Mouse (Mus musculus) liver, embryonic 12.5 days (tissue): ENCODE measurements around the gene Prps1. TPM values are rescaled to one million over a fixed set of nuclear protein-coding genes. Genes with fewer than 3 reads are reported as not detected.
"Not testable (repeated sequence)": the region's sequence is repeated elsewhere in the genome, so short reads cannot be mapped to it uniquely, and the experiment has no call there.

ENCODE experiments used
- ATAC-seq: fragments of 200-750 bp; cut with Nextera tagmentation; 2 replicates; pipeline ENCODE4 v1.8.0; 2017; ENCODE audit warnings: moderate number of reproducible peaks, mild to moderate bottlenecking, moderate library complexity
- H3K27ac ChIP-seq: fragments of 300-500 bp; sonication (generic); 2 replicates; pipeline ENCODE4 v1.5.1; 2016; ENCODE audit warnings: mild to moderate bottlenecking
- H3K27me3 ChIP-seq: fragments of 300-500 bp; sonication (generic); replicated peaks from 2 replicates; pipeline ENCODE4 v1.6.1; 2016; ENCODE audit warnings: mild to moderate bottlenecking, moderate library complexity
- H3K36me3 ChIP-seq: fragments of 300-500 bp; sonication (generic); 2 replicates; pipeline ENCODE4 v1.6.1; 2016; ENCODE audit warnings: mild to moderate bottlenecking, moderate library complexity
- H3K4me1 ChIP-seq: fragments of 300-500 bp; sonication (generic); 2 replicates; pipeline ENCODE4 v1.6.1; 2016
- H3K4me2 ChIP-seq: fragments of 300-500 bp; sonication (generic); 2 replicates; pipeline ENCODE4 v1.6.1; 2016; ENCODE audit warnings: mild to moderate bottlenecking, moderate library complexity
- H3K4me3 ChIP-seq: fragments of 300-500 bp; sonication (generic); 2 replicates; pipeline ENCODE4 v1.5.1; 2016; ENCODE audit warnings: mild to moderate bottlenecking, moderate library complexity
- H3K9ac ChIP-seq: fragments of 300-500 bp; sonication (generic); 2 replicates; pipeline ENCODE4 v1.6.1; 2016; ENCODE audit warnings: mild to moderate bottlenecking, moderate library complexity
- H3K9me3 ChIP-seq: fragments of 300-500 bp; sonication (generic); replicated peaks from 2 replicates; pipeline ENCODE4 v1.6.1; 2016; ENCODE audit warnings: mild to moderate bottlenecking, moderate library complexity
- WGBS: fragments of 180-500 bp; shearing (Covaris S2); methylation state at CpG from one replicate; pipeline ENCODE4 v1.1.7; 2016; ENCODE audit not compliant: insufficient replicate concordance; 5-methylcytosine and 5-hydroxymethylcytosine counted together
- polyA plus RNA-seq: library from polyadenylated mRNA; unstranded; fragments of >200 nt; fragmentation: Nextera tagmentation; extraction: Ambion mirVana; gene quantifications from 2 replicates; pipeline ENCODE4 v1.2.1, GENCODE M21; 2016

Gene Prps1
- polyA plus RNA-seq, 1 experiment from 2014 or later, result 61.0 TPM

GRCm38 (mm10) chrX:140501401-140502301, 45.2 kb downstream of the Prps1 start:
- H3K9ac ChIP-seq, result no peak overlapping the region
- H3K4me3 ChIP-seq, result no peak overlapping the region
- H3K27me3 ChIP-seq, result no peaks in the 10 kb centered on the region
- WGBS, result 39% methylated on average over 9 of the region's 9 CpGs
- H3K36me3 ChIP-seq, result no peaks in the 10 kb centered on the region
- no peaks in the 10 kb centered on the region for H3K9me3 ChIP-seq
- no peak overlapping the region for H3K27ac ChIP-seq
- H3K4me2 ChIP-seq, result peak overlapping the region; percentile 27; the same call in 1 of the 2 replicates
- ATAC-seq, result no peak
- H3K4me1 ChIP-seq, result peaks cover 38% of the 10 kb centered on the region

- 8% methylated on average over 7 of the region's 7 CpGs for WGBS
- Histone ChIP-seq H3K4me1 (peaks cover 39% of the 10 kb centered on the region), H3K9me3 (no peaks in the 10 kb centered on the region), H3K9ac (no peak overlapping the region), H3K4me2 (peak overlapping the region; percentile 14; the same call in 1 of the 2 replicates), H3K27ac (no peak overlapping the region), H3K27me3 (no peaks in the 10 kb centered on the region), H3K4me3 (no peak overlapping the region), H3K36me3 (no peaks in the 10 kb centered on the region)
- peak; percentile 59 for ATAC-seq
Observed at GRCm38 (mm10) chrX:140503905-140504304, 47.5 kb downstream of the Prps1 start.

- Histone ChIP-seq H3K4me2 (peak overlapping the region; percentile 50), H3K9me3 (no peaks in the 10 kb centered on the region), H3K36me3 (no peaks in the 10 kb centered on the region), H3K4me1 (peaks cover 39% of the 10 kb centered on the region), H3K9ac (peak overlapping the region; percentile 44), H3K27ac (no peak overlapping the region), H3K27me3 (peaks cover 7% of the 10 kb centered on the region), H3K4me3 (no peak overlapping the region)
- 30% methylated on average over 15 of the region's 15 CpGs for WGBS
- peak; percentile 73 for ATAC-seq
Observed at GRCm38 (mm10) chrX:140505497-140506238, 49.3 kb downstream of the Prps1 start.

GRCm38 (mm10) chrX:140506436-140507180, 50.2 kb downstream of the Prps1 start:
- H3K27me3 ChIP-seq, result peaks cover 16% of the 10 kb centered on the region
- no peak overlapping the region for H3K9ac ChIP-seq
- no peak overlapping the region for H3K27ac ChIP-seq
- no peaks in the 10 kb centered on the region for H3K9me3 ChIP-seq
- ATAC-seq, result no peak
- peaks cover 37% of the 10 kb centered on the region for H3K4me1 ChIP-seq
- no peaks in the 10 kb centered on the region for H3K36me3 ChIP-seq
- H3K4me2 ChIP-seq, result no peak overlapping the region
- no peak overlapping the region for H3K4me3 ChIP-seq
- WGBS, result 53% methylated on average over 6 of the region's 6 CpGs

GRCm38 (mm10) chrX:140507377-140507776, 51.0 kb downstream of the Prps1 start:
- Histone ChIP-seq H3K4me3 (no peak overlapping the region), H3K9ac (no peak overlapping the region), H3K27ac (no peak overlapping the region), H3K36me3 (no peaks in the 10 kb centered on the region), H3K9me3 (no peaks in the 10 kb centered on the region), H3K27me3 (peaks cover 23% of the 10 kb centered on the region), H3K4me2 (no peak overlapping the region), H3K4me1 (peaks cover 32% of the 10 kb centered on the region)
- ATAC-seq, result no peak
- 72% methylated on average over 1 of the region's 1 CpGs for WGBS

GRCm38 (mm10) chrX:140508791-140509190, 52.4 kb downstream of the Prps1 start:
- ATAC-seq, H3K9me3 ChIP-seq, H3K4me2 ChIP-seq, H3K4me3 ChIP-seq, H3K36me3 ChIP-seq, H3K27ac ChIP-seq, H3K9ac ChIP-seq: not testable (repeated sequence)
- Histone ChIP-seq H3K27me3 (peaks cover 26% of the 10 kb centered on the region), H3K4me1 (peaks cover 32% of the 10 kb centered on the region)
- 77% methylated on average over 4 of the region's 4 CpGs for WGBS

- no peak overlapping the region for H3K9ac ChIP-seq
- H3K4me2 ChIP-seq, result no peak overlapping the region
- ATAC-seq, result no peak
- no peaks in the 10 kb centered on the region for H3K9me3 ChIP-seq
- peaks cover 23% of the 10 kb centered on the region for H3K4me1 ChIP-seq
- no peak overlapping the region for H3K4me3 ChIP-seq
- H3K27me3 ChIP-seq, result peaks cover 34% of the 10 kb centered on the region
- H3K27ac ChIP-seq, result no peak overlapping the region
- H3K36me3 ChIP-seq, result no peaks in the 10 kb centered on the region
- 63% methylated on average over 5 of the region's 6 CpGs for WGBS
Observed at GRCm38 (mm10) chrX:140509817-140510216, 53.4 kb downstream of the Prps1 start.

- H3K27ac ChIP-seq, result no peak overlapping the region
- peak overlapping the region; percentile 35 for H3K4me2 ChIP-seq
- H3K36me3 ChIP-seq, result no peaks in the 10 kb centered on the region
- H3K9me3 ChIP-seq, result no peaks in the 10 kb centered on the region
- peaks cover 13% of the 10 kb centered on the region for H3K4me1 ChIP-seq
- 39% methylated on average over 24 of the region's 24 CpGs for WGBS
- no peak overlapping the region for H3K4me3 ChIP-seq
- ATAC-seq, result no peak
- no peak overlapping the region for H3K9ac ChIP-seq
- peaks cover 40% of the 10 kb centered on the region for H3K27me3 ChIP-seq
Observed at GRCm38 (mm10) chrX:140510696-140511429, 54.5 kb downstream of the Prps1 start.

- H3K4me3 ChIP-seq, result no peak overlapping the region
- H3K4me2 ChIP-seq, result no peak overlapping the region
- peaks cover 42% of the 10 kb centered on the region for H3K27me3 ChIP-seq
- H3K4me1 ChIP-seq, result peaks cover 4% of the 10 kb centered on the region; the same call in 1 of the 2 replicates
- no peaks in the 10 kb centered on the region for H3K9me3 ChIP-seq
- no peak for ATAC-seq
- no peaks in the 10 kb centered on the region for H3K36me3 ChIP-seq
- H3K9ac ChIP-seq, result no peak overlapping the region
- 59% methylated on average over 7 of the region's 7 CpGs for WGBS
- H3K27ac ChIP-seq, result no peak overlapping the region
Observed at GRCm38 (mm10) chrX:140511687-140512651, 55.6 kb downstream of the Prps1 start.

- H3K4me2 ChIP-seq, result no peak overlapping the region
- no peak overlapping the region for H3K9ac ChIP-seq
- H3K27ac ChIP-seq, result no peak overlapping the region
- WGBS, result 52% methylated on average over 2 of the region's 2 CpGs
- H3K9me3 ChIP-seq, result no peaks in the 10 kb centered on the region
- H3K36me3 ChIP-seq, result no peaks in the 10 kb centered on the region
- H3K4me3 ChIP-seq, result no peak overlapping the region
- peaks cover 57% of the 10 kb centered on the region for H3K27me3 ChIP-seq
- no peak for ATAC-seq
- peaks cover 4% of the 10 kb centered on the region; the same call in 1 of the 2 replicates for H3K4me1 ChIP-seq
Observed at GRCm38 (mm10) chrX:140513379-140513778, 57.0 kb downstream of the Prps1 start.
